Mouse (Mus musculus) adrenal gland (tissue): ENCODE data around the gene Bpifb5.
"Not testable (repeated sequence)": the region's sequence is repeated elsewhere in the genome, so short reads cannot be mapped to it uniquely, and the experiment has no call there.

Experiments
- intact Hi-C: fragments of 180-260 bp; cut with DNase I; formaldehyde crosslinking; loops from one replicate; pipeline ENCODE4 v1.15.1; 2025
- long read RNA-seq, 2 experiments: library from polyadenylated mRNA; unstranded; transcript quantifications; one replicate each; pipeline ENCODE4 v2.0.0; 2020; ENCODE audit warnings: borderline replicate concordance in 1 of 2; ENCODE audit not compliant: insufficient replicate concordance in 1 of 2

Gene Bpifb5
- long read RNA-seq, experiment 1 = 0 reads
- long read RNA-seq, experiment 2 = 0 reads

DNA sequence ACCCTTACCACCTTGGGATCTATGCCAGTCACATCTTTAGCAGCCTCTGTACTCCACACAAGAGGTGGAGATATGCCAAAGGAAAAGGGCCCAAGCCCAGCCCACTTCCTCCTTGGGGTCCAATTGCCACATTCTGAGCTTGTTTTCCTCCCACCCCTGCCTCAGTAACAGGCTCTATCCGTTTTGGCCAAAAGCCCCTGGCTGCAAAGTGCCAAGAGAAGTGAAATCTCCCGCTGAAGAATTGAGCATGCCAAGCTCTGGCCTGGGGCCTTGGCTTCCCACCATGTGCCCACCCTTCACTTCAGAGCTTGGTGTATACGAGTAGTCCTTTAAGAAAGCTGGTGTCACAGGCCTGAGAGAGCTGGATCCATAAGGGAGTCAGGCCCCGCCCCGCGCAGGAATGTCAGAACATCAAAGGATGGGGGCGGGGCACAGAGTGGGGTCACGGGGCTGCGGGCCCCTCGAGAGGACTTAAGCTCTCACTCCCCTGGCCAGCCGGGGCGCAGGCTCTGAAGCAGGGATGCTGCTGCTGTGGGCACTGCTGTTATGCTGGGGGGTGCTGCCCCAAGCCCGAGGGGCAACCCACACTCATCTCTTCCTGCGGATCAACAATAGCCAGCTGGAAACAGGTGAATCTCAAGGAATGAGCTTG lies at the start of gene Bpifb5:
Gene Bpifb5 (plus strand): TSS at position 478 of the 652 bp plus-strand sequence.
- intact Hi-C loops = no loop called here

DNA sequence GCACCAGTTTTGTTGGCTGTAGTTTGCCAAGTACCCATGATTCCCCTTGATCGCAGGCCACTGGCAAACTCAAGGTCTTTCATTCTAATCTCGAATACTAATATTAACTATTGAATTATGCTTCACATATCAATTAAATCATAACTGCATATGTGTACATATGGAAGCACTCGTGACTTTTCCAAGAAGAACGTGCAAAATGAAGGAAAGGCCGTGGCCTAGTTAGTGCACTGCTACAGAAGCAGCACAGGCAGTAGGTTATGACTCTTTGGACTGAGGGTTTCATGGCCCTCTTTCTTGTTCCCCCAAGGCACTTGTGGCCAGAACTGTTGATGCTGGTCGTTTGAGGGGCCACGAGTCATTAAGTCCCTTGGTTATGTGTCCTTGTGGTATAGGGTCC lies 41.6 kb upstream of the Bpifb5 start:
- intact Hi-C loops = not testable (repeated sequence)

DNA sequence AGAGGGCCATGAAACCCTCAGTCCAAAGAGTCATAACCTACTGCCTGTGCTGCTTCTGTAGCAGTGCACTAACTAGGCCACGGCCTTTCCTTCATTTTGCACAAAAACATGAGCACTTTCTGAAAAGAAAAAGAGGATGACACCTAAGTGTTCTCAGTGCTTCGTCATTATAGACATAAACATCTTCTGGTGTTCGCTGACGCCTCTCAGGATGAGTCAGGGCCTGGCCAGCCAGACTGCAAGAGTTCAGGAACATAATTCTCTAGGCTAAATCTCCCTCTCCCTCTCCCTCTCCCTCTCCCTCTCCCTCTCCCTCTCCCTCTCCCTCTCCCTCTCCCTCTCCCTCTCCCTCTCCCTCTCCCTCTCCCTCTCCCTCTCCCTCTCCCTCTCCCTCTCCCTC lies 40.5 kb upstream of the Bpifb5 start:
- intact Hi-C loops = not testable (repeated sequence)

DNA sequence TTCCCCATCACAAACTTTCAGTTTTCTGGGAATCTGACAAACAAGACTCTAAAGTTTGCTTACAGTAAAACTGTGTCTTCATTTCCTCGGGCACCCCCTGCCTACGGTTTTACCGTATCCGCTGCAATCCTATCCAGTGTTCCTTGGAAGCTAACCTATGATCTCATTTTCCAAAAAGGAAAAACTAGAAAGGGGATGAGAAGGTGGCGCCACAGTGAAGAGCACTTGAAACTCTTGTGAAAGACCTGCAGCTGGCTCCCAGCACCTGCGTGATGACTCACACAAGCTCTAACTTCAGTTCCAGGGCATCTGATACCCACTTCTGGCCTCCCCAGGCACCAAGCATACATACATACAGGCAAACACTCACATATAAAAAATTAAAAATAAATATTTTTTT lies 38.2 kb upstream of the Bpifb5 start:
- intact Hi-C loops = no loop called here

DNA sequence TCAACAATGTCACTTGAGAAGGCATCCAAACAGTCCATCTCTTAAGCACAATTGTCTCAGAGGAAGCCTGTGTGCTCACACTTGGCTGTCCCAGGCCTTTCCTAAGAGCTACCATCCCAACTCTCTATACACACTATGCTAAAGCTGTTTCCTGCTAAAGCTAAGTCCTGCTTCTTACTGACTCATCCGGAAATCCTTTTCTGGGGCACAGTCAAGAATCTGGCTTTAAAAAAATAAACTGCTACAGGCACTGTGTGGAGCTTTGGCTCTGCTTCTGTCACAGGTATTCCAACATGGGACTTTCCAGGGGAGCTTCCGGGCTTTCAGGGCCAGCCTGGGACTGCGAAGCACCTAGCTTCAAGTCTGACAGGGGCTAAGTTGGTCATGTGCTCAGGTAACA lies 37.8 kb upstream of the Bpifb5 start:
- intact Hi-C loops = no loop called here

DNA sequence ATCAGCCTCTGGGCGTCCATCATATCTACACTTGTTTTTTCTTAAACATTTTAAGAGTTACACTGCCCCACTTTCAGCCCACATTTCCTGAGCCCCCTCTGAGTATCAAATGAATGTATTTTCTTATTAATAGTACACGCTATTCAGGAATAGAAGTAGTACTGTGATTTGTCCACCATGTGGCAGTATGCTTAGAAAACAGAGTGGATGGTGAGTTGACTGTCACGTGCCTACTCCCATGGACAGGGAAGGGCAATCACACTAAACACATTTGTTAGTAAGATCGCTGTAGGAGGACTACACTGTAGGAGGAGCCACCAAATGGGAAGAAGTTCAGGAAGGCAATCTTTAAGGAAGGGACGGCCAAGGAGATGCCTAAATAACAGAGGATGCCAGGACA lies 36.1 kb upstream of the Bpifb5 start:
- intact Hi-C loops = no loop called here

DNA sequence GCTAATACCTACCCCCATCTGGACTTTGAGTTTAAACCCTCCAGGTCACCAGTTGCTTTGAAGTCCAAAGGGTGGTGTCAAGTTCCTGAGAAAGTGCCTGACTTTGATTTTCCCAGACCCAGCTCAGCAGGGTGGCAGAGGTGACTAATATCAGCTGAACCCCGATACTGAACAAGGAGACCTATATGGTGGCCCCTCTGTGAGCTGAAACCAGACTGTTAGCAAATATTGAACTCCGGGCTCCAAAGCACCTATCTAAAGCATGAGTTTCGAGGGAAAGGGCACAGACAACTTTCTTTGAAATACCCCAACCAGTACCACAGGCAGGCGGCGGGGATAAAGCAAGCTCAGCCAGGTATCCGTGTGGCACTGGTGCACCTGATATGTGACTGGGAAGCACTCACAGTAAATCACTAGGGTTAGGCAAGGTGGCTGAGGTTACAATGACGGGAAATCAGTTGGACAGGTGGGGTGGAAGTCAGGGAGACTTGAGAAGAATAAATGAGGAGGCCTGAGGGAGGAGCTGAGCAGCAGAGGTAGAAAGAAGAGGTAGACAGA lies 33.6 kb upstream of the Bpifb5 start:
- intact Hi-C loops = loop anchor here (2.0 kb wide), 1 partner anchor 17 kb away; no protein-coding TSS in a partner anchor

DNA sequence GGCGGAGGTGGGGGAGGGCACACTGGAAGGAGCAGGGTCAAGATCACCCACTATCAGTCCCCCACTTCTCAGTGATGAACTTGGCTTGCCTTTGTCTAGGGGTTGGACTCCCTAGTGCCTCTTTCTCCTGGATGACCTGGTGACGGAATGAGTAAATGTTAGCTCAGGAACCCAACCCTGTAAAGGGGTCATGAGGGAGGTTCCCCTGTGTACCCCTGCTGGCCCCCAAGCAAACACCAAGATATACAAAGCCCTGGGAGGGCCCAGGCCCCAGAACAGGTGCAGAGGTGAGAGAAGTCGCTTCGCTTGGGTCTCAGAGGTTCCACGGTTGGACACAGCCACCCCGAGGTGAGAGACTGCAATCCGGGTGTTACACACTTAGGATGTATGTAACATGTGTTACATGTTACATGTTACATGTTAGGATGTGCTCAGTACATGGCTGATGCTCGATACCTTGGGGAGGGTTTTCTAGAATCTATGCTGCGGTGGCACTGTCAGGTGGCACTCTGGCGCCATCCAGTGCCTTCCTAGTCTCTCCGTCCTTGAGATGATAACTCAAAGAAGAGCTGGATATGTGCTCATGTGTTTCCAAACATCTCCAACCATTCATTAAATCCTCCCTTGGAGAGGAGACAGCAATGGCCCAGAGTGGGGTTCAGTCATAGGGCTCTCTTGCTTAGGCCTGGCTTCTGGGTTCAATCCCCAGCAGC lies 32.8 kb upstream of the Bpifb5 start, which contains the start of gene Bpifb1:
Gene Bpifb1 (plus strand): TSS at position 273 of the 713 bp plus-strand sequence.
- intact Hi-C loops = no loop called here

DNA sequence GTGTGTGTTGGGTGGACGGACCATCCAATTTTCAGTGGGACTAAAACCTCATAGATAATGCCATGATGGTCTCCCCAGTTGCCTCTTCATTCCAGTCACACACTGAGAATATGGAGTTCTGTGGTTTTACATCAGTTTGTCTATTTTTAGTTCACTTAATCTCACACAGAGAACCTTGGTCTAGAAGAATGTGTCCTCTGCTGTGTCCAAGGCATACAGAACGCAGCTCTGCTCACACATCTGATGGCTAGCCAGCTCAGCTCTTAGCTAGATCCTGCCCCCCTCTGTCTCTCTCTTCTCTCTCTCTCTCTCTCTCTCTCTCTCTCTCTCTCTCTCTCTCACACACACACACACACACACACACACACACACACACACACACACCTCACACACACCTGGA lies 31.4 kb upstream of the Bpifb5 start:
- intact Hi-C loops = no loop called here

DNA sequence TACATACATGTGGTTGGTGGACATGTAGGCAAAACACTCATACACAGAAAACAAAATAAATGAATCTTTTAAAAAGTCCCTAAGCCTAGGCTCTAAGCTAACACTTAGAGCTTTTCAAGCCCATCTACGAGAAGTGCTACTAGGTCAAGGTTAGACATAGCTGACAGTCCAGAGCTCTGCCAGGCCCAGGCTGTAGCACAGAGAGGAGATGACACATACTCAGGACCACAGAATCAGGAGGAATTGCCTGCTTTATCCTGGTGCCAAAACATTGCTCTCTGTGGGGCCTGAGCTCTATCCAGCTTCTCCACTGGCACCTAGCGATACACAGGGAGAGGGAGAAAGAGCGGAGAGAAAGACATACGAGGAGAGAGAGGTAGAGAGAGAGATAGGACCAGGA lies 30.5 kb upstream of the Bpifb5 start:
- intact Hi-C loops = no loop called here

DNA sequence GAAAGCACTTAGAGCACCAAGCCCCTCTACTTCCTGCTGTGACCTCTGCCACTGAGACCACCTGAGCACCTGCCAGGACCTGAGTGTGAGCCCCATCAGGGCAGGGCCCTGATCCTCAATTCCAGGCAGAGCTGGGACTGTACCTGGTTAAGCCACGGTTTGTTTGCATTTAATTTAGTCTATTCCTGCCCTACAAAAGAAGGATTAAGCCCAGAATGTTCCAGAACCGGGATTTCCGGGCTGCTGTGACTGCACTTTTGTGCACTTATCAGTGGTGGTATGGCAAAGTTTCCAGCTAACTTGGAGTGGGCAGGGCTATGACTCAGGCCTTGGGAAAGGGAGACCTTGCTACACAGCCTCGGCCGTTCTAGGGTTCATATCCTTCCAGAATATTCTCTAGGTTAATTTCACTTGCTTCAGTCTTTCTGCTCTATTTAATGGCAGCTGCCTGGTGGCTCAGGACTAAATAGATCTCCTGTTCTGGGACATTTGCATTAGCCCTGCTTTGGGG lies 29.5 kb upstream of the Bpifb5 start:
- intact Hi-C loops = no loop called here

DNA sequence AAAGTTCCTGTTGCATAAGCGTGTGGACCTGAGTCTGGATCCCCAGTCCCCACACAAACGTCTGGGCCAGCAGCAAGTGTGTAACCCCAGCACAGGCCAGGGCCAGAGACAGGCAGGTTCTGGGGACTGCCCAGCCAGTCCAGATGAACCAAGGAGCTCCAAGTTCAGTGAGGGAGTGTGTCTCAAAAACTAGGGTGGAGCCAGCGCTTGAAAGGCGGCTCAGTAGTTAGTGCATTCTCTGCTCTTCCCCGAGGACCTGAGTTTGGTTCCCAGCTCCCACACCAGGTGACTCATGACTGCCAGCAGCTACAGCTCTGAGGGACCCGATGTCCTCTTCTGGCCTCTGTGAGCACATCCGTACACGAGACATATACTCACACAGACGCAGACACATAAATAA lies 26.5 kb upstream of the Bpifb5 start:
- intact Hi-C loops = no loop called here

DNA sequence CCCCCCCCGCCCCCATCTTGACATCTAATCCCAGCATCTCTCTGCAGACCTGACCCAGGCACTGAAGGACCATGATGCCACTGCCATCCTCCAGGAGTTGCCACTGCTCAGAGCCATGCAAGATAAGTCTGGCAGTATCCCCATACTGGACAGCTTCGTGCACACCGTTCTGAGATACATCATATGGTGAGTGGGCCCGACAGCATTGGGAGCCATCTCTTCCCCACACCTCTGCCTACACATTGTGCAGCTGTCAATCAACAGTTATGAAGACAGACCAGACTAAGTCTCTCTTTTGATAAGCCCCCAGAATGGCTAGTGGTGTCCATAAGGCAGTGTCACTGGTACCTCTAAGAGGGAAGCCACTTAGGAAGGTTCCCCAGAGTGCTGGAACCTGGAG lies 18.9 kb upstream of the Bpifb5 start:
- intact Hi-C loops = loop anchor here (5.0 kb wide), 1 partner anchor 32 kb away; no protein-coding TSS in a partner anchor

DNA sequence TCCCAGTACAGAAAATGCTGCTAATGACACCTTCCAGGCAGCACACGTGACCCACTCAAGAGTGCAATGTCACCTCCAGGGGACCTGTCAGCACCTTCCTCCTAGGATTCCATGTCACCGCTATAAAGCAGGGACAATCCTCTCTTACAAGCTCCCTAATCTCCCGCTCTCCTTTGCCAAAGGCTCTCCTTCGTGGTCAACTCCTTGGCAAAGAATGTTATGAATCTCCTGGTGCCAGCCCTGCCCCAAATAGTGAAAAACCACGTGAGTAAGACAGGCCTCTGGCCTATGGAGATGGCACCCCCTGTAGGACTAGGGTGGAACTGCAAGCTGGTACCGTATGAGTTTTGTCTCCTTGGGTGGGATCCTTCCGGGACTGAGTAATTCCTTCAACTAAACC lies 16.6 kb upstream of the Bpifb5 start:
- intact Hi-C loops = loop anchor here (2.0 to 5.0 kb wide), 2 partner anchors 18 to 35 kb away; no protein-coding TSS in a partner anchor

DNA sequence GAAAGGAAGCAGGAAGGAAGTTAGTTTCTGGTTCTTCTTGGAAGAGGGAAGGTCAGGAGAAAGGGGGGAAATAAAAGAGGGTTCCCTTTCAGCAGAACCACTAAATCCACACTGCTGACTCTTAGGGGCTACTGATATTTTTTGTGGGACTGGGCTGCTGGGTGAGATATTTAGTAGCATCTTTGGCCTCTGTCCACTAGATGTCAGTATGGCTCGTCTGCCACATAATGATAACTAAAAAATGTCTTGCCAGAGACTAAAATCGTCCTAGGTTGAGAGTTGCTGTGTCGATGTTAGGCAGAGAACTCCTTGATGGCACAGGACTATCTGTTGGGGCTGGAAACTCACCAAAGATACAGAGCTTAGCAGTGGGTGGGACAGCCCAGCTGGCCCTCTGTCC lies 14.4 kb upstream of the Bpifb5 start:
- intact Hi-C loops = loop anchor here (5.0 kb wide), 1 partner anchor 37 kb away; no protein-coding TSS in a partner anchor

DNA sequence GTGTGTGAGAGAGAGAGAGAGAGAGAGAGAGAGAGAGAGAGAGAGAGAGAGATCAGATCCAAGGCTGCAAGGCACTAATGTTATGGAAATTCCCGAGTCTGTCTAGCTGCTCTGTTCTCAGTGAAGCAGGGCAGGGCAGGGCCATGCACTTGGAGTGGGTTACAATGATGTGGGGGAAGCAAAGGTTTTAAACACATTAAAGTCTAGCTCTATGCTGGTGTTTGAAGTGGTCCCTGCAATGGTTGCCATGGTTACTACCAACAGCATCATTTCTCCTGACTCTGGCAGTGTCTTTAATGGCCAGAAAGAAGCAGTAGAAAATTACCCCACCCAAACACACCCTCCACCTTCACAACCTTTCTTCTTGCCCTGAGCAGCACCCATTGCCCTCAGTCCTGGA lies 12.4 kb upstream of the Bpifb5 start:
- intact Hi-C loops = loop anchor here (10.0 kb wide), 1 partner anchor 164 kb away; the partner anchor contains the start of gene Cdk5rap1

DNA sequence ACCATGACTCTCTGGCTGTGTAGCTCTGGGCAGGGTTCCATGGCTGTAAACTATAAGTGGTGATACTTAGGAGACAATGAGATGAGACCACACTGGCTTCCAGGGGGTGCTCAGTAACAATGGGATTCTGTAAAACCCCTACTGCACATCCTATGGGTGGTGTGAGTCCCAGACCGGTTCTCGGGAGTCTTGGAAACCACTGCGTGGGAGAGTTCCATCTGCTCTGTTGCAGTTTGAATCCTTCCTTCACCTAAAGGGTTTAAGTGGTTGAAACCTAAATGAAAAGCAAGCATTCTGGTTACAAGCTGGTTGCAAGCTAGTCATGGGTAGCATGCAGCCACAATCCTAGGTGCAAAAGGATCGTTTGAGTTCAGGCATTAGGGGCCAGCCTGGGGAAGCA lies 11.7 kb upstream of the Bpifb5 start:
- intact Hi-C loops = loop anchor here (10.0 kb wide), 1 partner anchor 163 kb away; the partner anchor contains the start of gene Cdk5rap1

DNA sequence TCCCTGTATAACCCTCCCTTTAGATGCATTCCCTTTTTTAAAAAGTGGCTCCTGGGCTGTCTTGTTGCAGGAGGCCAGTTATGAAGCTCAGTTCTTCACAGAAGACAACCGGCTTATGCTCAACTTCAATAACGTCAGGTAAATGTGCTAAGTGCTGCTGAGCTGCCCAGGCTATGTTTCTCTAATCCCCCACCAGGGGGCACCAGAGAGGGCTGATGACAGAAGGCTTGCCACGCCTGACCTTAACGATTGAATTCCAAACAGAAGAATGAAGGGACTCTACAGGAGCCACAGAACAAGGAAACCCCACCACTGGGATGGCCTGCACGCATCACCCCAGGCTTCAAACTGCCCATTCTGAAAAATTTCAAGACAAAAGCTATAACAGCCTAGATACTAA lies 8.4 kb upstream of the Bpifb5 start:
- intact Hi-C loops = loop anchor here (2.0 to 10.0 kb wide), 2 partner anchors 78 to 160 kb away; partner anchors contain the start of gene Cdk5rap1

DNA sequence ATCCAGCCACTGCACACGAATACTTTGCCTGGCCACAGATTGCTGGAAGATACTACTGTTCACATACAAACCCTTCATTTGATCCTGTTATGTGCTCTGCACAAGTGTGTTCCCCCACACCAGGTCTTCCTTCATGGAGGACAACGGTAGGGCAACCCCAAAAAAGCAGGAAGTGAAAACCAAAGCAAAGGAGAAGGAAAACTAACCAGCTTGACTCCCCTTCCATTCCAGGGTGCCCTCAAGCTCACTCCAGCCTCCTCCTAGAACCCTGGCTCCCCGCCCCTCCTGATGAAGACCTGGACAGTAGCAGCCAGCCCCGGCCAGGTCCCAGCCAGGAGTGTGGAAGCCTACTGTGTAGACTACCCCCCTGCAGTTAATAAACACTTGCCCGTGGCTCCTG lies 3.6 kb upstream of the Bpifb5 start:
- intact Hi-C loops = loop anchor here (10.0 kb wide), 1 partner anchor 155 kb away; the partner anchor contains the start of gene Cdk5rap1

DNA sequence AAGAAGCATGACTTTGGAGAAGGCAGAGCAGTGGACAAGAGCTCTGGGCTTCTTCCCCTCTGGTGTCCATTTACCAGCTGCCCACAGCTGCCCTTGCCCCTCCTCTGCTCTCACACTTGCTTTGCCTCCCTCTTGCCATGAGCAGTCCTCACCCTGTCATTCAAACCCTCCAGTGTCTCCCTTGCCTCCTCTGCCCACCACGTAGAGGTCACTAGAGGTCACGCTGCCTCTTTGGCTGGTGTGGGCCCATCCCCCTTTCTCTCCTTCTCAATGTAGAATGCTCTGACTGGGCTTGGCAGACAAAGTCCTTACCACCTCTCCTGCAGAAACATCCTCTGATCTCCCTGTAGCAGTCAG lies 353 bp downstream of the Bpifb5 start:
- intact Hi-C loops = no loop called here

DNA sequence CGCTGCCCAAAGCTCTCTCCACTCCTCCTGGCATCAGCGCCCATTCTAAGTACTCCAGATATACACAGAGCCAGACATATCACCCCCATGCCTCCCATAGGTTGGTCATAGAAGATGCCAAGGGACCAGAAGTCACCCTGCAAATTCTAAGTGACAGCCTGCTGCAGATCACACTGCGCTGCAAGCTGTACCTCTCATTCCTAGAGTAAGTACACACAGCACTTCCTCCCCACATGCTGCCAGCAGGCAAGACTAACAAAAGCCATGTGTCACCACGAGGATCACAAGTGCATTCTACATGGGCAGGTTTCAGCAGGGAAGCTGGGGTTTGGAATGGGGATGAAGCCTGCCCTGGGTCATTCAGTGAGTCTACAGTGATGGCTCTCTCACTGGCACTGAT lies 3.4 kb downstream of the Bpifb5 start:
- intact Hi-C loops = no loop called here

DNA sequence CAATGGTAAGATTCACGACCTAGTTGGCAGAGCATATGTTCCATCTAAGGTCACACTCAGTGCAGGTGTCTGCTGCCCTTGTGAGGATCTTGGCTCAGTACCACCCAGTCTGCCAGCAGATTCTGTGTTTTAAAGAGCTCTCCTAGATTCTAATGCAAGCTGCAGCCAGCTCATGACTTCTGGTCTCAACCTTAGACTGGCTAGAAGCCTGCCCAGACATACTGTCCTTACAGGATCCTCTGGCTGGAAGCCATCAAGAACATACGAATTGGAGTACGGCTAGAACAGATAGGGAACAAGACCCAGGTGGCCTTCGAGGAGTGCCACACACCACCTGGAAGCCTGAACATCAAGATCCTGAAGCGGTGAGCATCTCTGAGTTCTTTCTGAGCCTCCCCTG lies 4.3 kb downstream of the Bpifb5 start:
- intact Hi-C loops = no loop called here
